Mouse (Mus musculus): Measurements from ENCODE around the gene Nup43. TPM values are rescaled to one million over a fixed set of nuclear protein-coding genes. Genes with fewer than 3 reads are reported as not detected.

Nup43 gene
- polyA plus RNA-seq, 1 experiment from 2014 or later = 55.2 TPM

DNA sequence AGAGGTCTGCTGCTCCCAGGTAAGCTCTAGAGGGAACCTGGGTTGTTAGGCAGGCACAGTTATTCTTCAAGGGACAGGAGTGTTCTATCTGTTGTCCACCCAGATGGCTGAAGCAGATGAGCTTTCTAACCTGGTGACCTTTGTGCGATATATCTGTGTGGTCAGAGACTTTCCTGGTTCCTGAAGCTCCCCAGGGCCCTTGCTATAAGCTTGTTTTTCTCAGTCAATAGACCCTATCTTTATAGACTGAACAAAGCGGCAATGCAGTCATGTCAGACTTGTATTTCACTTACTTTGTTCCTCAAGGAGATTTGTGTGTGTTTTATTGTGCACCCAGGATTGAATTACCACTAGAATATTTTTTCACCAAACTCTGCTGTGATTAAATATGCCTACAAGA lies 16.2 kb upstream of the Nup43 start:
- Histone ChIP-seq H3K4me3 (replicated peaks) (no peak overlapping the region), H3K4me1 (no peaks in the 10 kb centered on the region), H3K27me3 (no peaks in the 10 kb centered on the region), H3K9me3 (replicated peaks) (no peaks in the 10 kb centered on the region), H3K36me3 (peaks cover 31% of the 10 kb centered on the region), H3K4me2 (no peak overlapping the region), H3K27ac (no peak overlapping the region), H3K9ac (no peak overlapping the region)
- ATAC-seq (replicated peaks; ENCODE audit: low FRiP score) = peak; percentile 62; the same call in 1 of the 2 replicates
- WGBS = 47% methylated on average over 2 of the region's 2 CpGs

GRCm38 (mm10) chr10:7662471-7663141 lies 4.7 kb upstream of the Nup43 start:
- Histone ChIP-seq H3K4me1 (peaks cover 11% of the 10 kb centered on the region), H3K9me3 (replicated peaks) (no peaks in the 10 kb centered on the region), H3K27me3 (no peaks in the 10 kb centered on the region), H3K27ac (peak overlapping the region; percentile 97), H3K9ac (peak overlapping the region; percentile 91), H3K36me3 (no peaks in the 10 kb centered on the region), H3K4me2 (peak overlapping the region; percentile 71), H3K4me3 (replicated peaks) (peak overlapping the region; percentile 73)
- peak; percentile 86 for ATAC-seq (replicated peaks; ENCODE audit: low FRiP score)
- WGBS = under 1% methylated on average over 44 of the region's 44 CpGs

GRCm38 (mm10) chr10:7663159-7664026 lies 3.9 kb upstream of the Nup43 start:
- peak; percentile 94 for ATAC-seq (replicated peaks; ENCODE audit: low FRiP score)
- H3K4me1 ChIP-seq = peaks cover 17% of the 10 kb centered on the region
- H3K9me3 ChIP-seq (replicated peaks) = no peaks in the 10 kb centered on the region
- peak overlapping the region; percentile 91 for H3K9ac ChIP-seq
- H3K36me3 ChIP-seq = no peaks in the 10 kb centered on the region
- WGBS = under 1% methylated on average over 64 of the region's 64 CpGs
- peak overlapping the region; percentile 73 for H3K4me3 ChIP-seq (replicated peaks)
- no peaks in the 10 kb centered on the region for H3K27me3 ChIP-seq
- peak overlapping the region; percentile 97 for H3K27ac ChIP-seq
- peak overlapping the region; percentile 71 for H3K4me2 ChIP-seq

GRCm38 (mm10) chr10:7664027-7664526 lies 3.2 kb upstream of the Nup43 start:
- H3K9ac ChIP-seq = peak overlapping the region; percentile 91
- 57% methylated on average over 6 of the region's 6 CpGs for WGBS
- no peak overlapping the region for H3K27ac ChIP-seq
- peak overlapping the region; percentile 71 for H3K4me2 ChIP-seq
- ATAC-seq (replicated peaks; ENCODE audit: low FRiP score) = no peak
- H3K27me3 ChIP-seq = no peaks in the 10 kb centered on the region
- no peaks in the 10 kb centered on the region for H3K36me3 ChIP-seq
- no peaks in the 10 kb centered on the region for H3K9me3 ChIP-seq (replicated peaks)
- H3K4me3 ChIP-seq (replicated peaks) = peak overlapping the region; percentile 73
- H3K4me1 ChIP-seq = peaks cover 20% of the 10 kb centered on the region

- no peak overlapping the region for H3K4me3 ChIP-seq (replicated peaks)
- H3K9me3 ChIP-seq (replicated peaks) = no peaks in the 10 kb centered on the region
- H3K4me2 ChIP-seq = no peak overlapping the region
- H3K9ac ChIP-seq = no peak overlapping the region
- peaks cover 20% of the 10 kb centered on the region for H3K4me1 ChIP-seq
- WGBS = 94% methylated on average over 1 of the region's 1 CpGs
- no peak for ATAC-seq (replicated peaks; ENCODE audit: low FRiP score)
- H3K36me3 ChIP-seq = peaks cover 6% of the 10 kb centered on the region
- H3K27ac ChIP-seq = no peak overlapping the region
- H3K27me3 ChIP-seq = no peaks in the 10 kb centered on the region
Observed at GRCm38 (mm10) chr10:7664889-7665288, 2.4 kb upstream of the Nup43 start.

DNA sequence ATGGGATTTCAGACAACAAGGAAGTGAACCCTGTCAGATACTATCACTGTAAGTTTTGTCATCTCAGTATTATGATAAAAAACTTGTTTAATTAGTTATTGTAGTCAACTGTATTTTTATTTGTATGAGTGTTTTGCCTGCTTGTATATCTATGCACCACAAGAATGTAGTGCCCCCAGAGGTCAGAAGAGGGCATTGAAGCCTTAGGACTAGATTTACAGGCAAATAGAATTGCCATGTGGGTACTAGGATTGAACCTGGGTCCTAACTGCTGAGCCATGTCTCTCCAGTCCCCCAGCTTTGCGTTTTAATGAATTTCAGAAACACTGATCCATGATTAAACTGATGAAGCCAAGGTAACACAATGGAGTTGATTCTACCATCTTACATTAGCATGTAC lies 6.4 kb downstream of the Nup43 start:
- Histone ChIP-seq H3K4me2 (no peak overlapping the region), H3K4me1 (peaks cover under 1% of the 10 kb centered on the region; the same call in 1 of the 2 replicates), H3K9me3 (replicated peaks) (no peaks in the 10 kb centered on the region), H3K4me3 (replicated peaks) (no peak overlapping the region), H3K27ac (no peak overlapping the region), H3K36me3 (peaks cover 84% of the 10 kb centered on the region), H3K27me3 (no peaks in the 10 kb centered on the region), H3K9ac (no peak overlapping the region)
- WGBS = 62% methylated on average over 1 of the region's 1 CpGs
- ATAC-seq (replicated peaks; ENCODE audit: low FRiP score) = no peak

DNA sequence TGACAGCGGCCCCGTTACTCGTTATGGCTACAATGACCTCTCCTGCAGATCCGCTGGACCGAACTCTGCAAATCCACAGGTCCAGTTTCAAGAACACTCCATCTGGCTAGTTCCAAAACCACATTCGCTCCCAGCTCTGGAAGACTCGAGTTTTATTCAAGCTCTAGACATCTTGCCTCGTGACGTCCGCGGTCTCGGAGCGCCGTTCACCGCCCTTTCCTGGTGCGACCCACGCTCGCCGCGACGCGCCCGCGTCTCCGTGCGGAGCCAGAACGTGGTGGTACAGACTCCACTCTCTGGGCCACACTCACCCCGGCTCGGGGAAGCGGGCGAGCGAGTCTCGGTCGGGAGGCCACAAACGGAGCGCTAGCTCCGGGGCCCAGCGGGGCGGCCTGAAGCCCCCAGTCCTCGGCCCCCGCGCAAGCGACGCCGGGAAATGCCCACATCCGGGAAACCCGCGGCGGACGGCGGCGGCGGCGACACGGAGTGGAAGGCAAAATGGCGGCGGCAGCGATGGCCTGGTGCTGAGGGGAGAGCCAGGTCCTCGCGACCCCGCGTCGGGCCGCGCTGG lies 13.5 kb downstream of the Nup43 start, which contains the start of the genes Pcmt1 and Lats1:
TSS of gene Pcmt1 (minus strand) at position 406 of the 571 bp plus-strand sequence.
TSS of gene Lats1 (plus strand) at position 484 of the 571 bp plus-strand sequence.
- no peaks in the 10 kb centered on the region for H3K27me3 ChIP-seq
- WGBS = under 1% methylated on average over 64 of the region's 65 CpGs
- peak; percentile 91 for ATAC-seq (replicated peaks; ENCODE audit: low FRiP score)

GRCm38 (mm10) chr10:7681343-7682025 lies 14.2 kb downstream of the Nup43 start:
- WGBS = under 1% methylated on average over 61 of the region's 64 CpGs
- H3K27me3 ChIP-seq = no peaks in the 10 kb centered on the region
- peak overlapping the region; percentile 94 for H3K4me3 ChIP-seq (replicated peaks)
- peaks cover 30% of the 10 kb centered on the region for H3K4me1 ChIP-seq
- peak overlapping the region; percentile 100 for H3K9ac ChIP-seq
- ATAC-seq (replicated peaks; ENCODE audit: low FRiP score) = peak; percentile 95
- H3K9me3 ChIP-seq (replicated peaks) = no peaks in the 10 kb centered on the region
- H3K4me2 ChIP-seq = peak overlapping the region; percentile 83
- H3K27ac ChIP-seq = peak overlapping the region; percentile 99
- H3K36me3 ChIP-seq = peaks cover 40% of the 10 kb centered on the region

More for the DNA sequence above, 13.5 kb downstream of the Nup43 start, which contains the start of the genes Pcmt1 and Lats1:
- Histone ChIP-seq H3K4me3 (replicated peaks) (peak within 1 kb of the TSS; percentile 94), H3K4me1 (peaks cover 30% of the 10 kb centered on the region), H3K36me3 (peaks cover 40% of the 10 kb centered on the region), H3K4me2 (peak within 1 kb of the TSS; percentile 83), H3K9ac (peak within 1 kb of the TSS; percentile 100), H3K27ac (peak within 1 kb of the TSS; percentile 99), H3K9me3 (replicated peaks) (no peaks in the 10 kb centered on the region)

DNA sequence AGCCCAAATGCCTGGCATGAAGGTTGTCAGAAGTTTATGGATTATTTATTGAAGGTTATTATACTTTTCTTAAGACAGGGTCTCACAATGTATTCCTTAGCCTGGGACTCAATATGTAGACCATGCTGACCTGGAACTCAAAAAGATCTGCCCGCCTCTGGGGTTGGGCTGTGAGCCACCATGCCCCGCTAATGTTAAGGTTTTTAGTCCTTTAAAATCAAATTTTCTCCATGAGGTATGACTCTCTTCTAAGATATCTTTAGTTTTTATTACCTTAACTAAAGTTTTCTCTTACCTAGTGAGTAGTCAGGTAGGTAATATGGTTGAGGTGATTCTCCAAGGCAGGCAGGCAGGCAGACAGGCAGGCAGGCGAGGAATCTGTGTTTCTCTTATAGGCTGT lies 14.9 kb downstream of the Nup43 start:
- Histone ChIP-seq H3K36me3 (peaks cover 39% of the 10 kb centered on the region), H3K4me3 (replicated peaks) (peak overlapping the region; percentile 94), H3K27ac (0 out of 2 replicates have a peak overlapping the region, but pooled peaks have one; percentile 99), H3K27me3 (no peaks in the 10 kb centered on the region), H3K4me1 (peaks cover 30% of the 10 kb centered on the region), H3K4me2 (peak overlapping the region; percentile 83), H3K9ac (peak overlapping the region; percentile 100), H3K9me3 (replicated peaks) (no peaks in the 10 kb centered on the region)
- 52% methylated on average over 3 of the region's 3 CpGs for WGBS
- ATAC-seq (replicated peaks; ENCODE audit: low FRiP score) = no peak

DNA sequence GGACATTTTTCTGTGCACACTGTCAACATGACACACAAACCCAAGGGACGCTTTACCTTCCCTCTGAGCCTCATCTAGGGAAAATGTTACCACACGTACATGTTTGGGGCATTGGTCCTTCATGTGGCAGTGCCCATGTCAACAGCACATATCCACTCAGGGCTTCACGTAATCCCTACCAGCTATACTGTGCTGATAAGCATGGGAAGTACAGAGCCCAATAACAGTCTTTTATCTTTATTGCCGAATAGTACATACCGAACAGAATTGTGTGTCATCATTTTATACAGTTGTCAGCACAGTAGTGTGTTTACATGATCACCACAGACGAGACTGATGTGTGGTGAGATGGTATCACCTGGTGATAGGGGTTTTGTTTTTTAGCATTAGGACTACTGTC lies 19.6 kb downstream of the Nup43 start:
- H3K36me3 ChIP-seq = peaks cover 24% of the 10 kb centered on the region
- no peak overlapping the region for H3K9ac ChIP-seq

GRCm38 (mm10) chr10:7695286-7695685 lies 28.0 kb downstream of the Nup43 start:
- Histone ChIP-seq H3K4me3 (replicated peaks) (no peak overlapping the region), H3K9me3 (replicated peaks) (no peaks in the 10 kb centered on the region), H3K27me3 (no peaks in the 10 kb centered on the region), H3K4me2 (no peak overlapping the region), H3K27ac (no peak overlapping the region), H3K9ac (no peak overlapping the region), H3K4me1 (no peaks in the 10 kb centered on the region), H3K36me3 (peaks cover 85% of the 10 kb centered on the region)
- ATAC-seq (replicated peaks; ENCODE audit: low FRiP score) = no peak

More for the DNA sequence above, 19.6 kb downstream of the Nup43 start:
- Histone ChIP-seq H3K27me3 (no peaks in the 10 kb centered on the region), H3K9me3 (replicated peaks) (no peaks in the 10 kb centered on the region), H3K4me1 (peaks cover 15% of the 10 kb centered on the region), H3K4me2 (no peak overlapping the region), H3K27ac (no peak overlapping the region), H3K4me3 (replicated peaks) (no peak overlapping the region)
- ATAC-seq (replicated peaks; ENCODE audit: low FRiP score) = no peak
- 91% methylated on average over 6 of the region's 6 CpGs for WGBS

Data from kidney, embryonic 15.5 days (tissue).